Mouse (Mus musculus): ENCODE results near the gene Akirin2. TPM values are rescaled to one million over a fixed set of nuclear protein-coding genes. Genes with fewer than 3 reads are reported as not detected.
A peak's percentile ranks its signal among the peaks of the same experiment; 100 is the strongest.
"Not testable (repeated sequence)": the region's sequence is repeated elsewhere in the genome, so short reads cannot be mapped to it uniquely, and the experiment has no call there.

Akirin2 gene
- 70.2 and 79.2 TPM in 2 replicates for total RNA-seq (2021)
- long read RNA-seq, transcript Akirin2-201 (5 exons, 1,397 nt) = major isoform, 80 of 81 reads
- long read RNA-seq, partial matches to known transcripts = 1 of 81 reads
- long read RNA-seq, other reads (novel, unspliced or antisense) = 0 of 81 reads

DNA sequence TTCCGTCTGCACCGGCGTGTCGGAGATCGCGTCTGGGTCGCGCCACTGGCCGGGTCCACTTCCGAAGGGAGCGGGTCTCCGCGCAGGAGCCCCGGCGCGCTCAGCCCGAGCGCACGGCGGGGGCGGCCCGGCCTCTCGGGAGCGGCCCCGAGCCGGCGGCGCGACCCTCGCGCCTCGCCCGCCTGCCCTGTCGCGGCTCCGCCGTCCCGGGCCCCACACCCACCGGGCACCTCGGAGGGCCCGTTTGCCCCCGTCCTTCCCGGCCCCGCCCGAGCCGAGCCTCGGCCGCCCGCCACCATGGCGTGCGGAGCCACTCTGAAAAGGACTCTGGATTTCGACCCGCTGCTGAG is at the start of gene Akirin2:
Gene Akirin2, plus strand, starts transcription at position 190 of the 350 bp plus-strand sequence.
- peak; percentile 36 for DNase-seq

DNA sequence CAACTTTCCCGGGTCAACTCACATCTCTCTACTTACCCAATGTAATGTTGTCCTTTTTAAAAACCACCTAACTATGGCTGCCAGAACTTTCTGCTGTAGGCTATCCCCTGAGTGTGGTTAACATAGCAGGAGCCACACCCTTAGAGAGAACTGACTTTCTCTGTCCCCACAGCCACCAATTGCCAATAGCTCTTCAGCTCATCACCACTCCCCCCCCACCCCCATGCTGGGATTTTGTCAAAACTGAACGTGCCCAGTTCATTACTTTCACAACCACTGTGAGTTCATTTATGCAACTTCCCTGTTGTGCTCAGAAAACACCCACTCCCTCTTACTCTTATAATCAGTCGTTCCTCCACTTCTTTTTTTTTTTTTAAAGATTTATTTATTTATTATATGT is 40.4 kb upstream of the Akirin2 start:
- DNase-seq = no peak

DNA sequence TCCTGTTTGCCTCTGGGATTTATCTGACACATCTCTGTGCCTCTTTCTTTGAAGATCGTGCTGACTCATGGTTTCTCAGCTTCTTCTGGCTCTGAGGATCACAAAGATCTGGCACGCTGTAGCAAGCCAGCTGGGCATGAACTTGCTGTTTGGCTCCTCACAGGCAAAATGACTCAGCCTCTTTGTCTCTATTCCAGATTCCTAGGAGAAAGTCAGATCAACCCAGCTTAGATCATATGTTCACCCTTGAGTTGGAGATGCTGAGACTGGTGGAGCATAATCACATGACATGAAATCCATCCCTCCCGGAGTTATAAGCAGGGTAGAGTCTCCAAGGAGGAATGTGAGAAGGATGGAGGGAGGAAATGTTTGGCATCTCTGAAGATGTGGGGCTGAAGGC is 27.9 kb upstream of the Akirin2 start:
- peak; percentile 28 for DNase-seq

DNA sequence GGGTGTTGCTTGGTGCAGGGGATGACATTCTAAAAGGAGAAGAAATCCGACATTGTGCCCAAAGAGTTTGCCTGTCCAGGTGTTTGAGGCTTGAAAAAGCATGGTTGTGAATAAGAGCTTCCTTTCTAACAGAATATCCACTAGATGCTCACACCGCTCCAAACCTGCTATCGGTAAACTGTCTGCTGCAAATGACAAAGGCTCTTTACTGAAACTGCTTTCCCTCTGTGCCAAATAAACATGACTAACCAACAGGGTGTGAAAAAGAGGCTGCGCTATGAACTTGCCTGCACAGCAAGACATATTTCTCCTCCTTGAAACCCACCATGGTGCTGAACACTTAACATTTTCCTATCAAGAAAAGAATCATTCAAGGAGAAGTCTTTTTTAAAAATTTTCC is 27.2 kb upstream of the Akirin2 start:
- DNase-seq = no peak

DNA sequence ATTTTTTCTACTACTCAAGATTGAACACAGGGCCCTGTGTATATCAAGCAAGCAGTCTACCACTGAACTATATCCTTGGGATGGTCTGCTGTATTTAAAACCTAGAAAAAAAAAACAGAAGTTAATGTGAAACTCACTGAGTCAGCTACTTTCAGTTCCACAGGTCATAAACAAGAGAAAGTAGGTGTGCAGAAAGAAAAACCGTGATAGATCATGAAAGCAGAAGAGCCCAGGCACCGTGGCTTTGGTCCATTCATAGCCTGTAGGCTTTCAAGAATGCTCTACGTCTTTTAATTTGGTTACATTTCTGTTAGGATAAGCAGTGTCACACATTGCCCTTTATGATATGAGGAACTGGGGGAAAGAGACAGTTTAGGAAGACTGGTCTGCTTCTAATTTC is 24.0 kb upstream of the Akirin2 start:
- no peak for DNase-seq

DNA sequence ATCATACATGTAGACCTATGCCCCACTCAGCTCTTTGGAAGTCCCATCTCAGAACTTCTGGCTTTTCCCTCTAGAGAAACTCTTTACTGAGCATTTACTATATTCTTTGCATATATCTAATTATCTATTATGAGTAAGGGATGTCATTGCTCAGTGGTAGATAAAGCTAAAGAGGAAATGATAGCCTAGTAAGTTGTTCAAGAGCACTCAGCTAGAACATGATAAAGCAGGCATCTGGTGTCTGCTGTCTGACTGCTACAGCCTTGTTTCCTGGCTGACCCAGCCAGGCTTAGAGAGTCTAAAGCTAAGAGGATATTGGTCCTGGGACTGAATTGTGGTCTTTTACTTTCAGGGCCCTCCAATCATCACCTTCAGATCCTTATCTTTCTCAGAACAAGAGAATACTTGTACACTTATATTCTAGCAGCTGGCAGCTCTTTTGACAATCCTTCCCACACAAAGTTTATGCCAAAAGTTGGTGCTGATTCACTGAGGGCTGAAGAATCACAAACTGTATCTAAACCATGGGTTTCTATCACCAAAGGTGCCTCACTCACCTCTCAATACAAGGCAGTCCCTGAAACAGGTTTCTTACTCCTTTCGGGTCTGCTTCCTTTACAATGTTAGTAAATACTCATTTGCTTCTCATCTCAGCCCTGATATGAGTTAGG is 22.2 kb upstream of the Akirin2 start:
- no peak for DNase-seq

DNA sequence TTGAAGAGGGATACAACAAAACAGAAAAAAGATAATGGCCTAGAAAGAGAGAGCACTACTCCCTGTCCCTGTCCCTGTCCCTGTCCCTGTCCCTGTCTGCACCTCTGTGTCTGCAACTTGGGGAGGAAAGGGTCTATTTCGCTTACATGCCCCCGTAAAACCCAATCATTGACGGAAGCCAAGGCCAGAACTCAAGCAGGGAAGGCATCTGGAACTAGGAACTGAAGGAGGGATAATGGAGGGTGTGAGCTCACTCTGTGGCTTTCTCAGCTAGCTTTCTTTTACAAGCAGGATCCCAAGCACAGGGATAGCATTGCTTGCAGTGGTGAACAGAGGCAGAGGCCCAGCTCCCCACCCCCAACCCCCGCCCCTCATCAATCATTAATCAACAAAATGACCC is 21.4 kb upstream of the Akirin2 start:
- no peak for DNase-seq

DNA sequence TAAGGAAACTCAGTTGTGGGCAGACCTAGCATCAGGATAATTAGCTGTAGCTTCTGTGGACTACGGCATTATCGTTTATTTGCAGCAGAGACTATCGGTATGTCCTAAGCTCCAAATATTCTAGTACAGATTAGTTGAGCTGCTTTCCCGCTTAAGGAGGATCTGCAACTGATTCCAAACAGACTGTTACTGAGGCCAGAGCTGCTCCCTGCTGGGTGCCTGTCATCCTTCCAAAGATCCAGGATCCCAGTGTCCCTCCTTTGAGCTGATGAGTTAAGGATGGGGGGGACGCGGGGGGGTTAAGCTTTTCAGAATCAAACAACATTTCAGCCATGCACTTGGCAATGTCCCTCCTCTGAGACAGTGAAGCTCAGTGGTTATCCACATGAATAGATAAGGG is 20.8 kb upstream of the Akirin2 start:
- no peak for DNase-seq

DNA sequence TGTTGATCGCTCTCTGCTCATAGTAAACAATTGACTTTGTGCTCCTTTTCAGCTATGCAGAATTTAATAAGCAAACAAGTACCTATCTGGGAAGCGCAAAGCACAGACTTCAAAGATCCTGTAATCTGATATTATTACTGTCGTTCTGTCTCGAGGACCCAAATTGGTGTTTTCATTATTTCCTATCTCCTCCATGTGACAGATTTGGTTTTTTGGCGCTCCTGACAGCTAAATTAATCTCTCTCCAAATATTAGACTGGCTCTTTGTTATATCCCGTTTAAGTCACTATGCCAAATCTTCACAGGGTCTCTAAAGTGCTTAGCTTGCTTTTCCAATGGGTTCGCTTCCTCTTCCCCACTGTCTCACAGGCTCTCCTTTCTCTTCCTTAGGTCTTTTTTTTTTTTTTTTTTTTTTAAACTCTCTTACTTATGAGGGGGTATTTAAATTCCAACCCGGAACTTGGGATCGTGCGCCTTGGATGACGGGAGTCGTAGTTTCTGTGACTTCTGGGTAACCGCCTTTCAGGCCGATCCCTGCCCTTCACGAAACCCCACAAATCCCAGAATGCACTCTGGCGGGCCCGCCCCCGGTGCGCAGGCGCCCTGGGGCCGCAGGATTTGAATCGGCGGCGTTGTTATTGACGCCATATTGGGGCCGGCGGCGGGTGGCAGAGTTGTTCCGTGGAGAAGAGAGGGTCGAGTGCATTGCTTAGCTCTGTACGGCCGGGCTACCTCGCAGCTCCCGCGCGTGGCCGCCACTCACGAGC is 573 bp upstream of the Akirin2 start:
- DNase-seq = peak; percentile 95

DNA sequence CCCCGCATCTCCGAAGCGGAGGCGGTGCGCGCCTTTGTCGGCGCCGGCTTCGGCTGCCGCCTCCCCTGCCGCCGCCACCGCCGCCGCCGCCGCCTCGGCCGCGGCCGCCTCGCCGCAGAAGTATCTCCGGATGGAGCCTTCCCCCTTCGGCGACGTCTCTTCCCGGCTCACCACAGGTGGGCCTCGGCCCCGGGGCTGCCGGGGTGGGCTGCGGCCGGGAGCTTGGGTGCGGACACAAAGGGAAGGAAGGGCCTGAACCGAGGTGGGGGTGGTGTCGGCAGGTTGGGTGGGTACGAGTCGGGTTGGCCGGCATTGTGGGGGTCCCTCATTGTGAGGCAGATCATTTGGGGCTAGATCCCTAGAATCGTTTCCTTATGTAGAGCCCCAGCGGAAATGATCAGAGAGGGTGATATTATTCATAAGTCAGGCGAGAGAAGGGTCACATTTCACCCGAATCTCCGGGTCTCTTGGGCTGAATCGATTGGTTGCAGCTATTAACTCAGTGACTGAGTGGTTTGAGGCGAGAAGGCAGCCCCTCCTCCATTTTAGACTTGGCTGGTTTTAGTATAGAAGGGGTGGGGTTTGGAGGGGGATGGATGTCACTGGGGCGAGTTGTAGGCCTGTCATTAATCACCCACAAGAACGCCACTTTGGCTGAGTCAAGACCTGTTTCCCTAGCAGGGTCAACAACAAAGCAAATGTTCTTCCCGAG is 517 bp downstream of the Akirin2 start:
- DNase-seq = peak; percentile 54

DNA sequence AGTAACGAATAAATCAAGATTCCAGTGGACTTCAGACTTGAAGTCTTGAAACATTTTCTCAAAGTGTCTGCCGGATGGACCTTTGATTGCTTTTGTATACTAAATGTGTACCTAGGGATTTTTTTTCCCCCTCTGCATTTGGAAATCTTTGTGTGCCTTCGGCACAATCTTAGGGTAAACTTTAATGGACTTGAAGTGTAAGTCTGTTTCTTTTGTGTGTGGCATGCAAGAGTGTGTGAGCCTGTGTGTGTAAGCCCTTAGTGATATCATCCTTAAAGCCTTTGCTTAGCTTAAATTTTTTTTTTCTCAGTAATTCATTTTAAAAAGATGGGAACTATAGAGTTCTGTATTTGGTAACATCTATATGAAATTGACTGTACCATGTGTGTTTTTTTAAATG is 1.2 kb downstream of the Akirin2 start:
- no peak for DNase-seq

DNA sequence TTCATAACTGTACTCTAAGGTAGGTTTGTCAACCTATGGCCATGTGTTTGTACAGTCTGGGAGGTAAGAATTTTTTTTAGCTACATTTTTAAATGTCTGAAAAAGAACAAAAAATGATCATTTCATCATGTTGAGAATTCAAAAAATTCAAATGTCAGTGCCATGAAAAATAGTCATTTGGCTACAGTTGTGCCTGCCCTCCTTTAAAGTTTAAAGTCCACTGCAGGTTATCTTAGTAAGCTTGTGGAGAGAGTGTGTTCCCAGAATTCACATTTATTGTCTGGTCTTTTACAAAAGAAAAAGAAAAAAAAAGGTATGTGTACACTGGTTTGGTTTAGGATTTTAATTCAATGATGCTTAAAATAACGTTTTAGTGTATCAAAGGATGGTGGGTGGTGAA is 3.9 kb downstream of the Akirin2 start:
- DNase-seq = no peak

DNA sequence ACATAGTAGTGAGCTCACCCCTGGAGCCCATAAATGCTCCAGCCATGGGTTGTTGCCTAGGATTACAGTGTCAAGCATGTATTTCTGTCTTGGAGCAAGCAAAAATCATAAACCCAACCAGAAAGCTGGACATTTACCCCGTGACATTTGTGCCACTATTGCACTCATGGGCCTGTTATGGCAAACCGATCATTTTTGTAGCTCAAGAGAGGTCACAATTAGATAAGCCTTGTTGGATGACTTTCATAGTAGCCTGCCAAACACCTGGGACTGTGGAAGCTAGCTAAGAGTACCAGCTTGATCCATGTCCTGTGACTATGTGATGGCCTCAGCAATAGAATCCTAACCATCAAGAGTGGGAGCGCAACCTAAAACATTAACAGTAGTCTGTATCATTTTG is 4.9 kb downstream of the Akirin2 start:
- DNase-seq = no peak

DNA sequence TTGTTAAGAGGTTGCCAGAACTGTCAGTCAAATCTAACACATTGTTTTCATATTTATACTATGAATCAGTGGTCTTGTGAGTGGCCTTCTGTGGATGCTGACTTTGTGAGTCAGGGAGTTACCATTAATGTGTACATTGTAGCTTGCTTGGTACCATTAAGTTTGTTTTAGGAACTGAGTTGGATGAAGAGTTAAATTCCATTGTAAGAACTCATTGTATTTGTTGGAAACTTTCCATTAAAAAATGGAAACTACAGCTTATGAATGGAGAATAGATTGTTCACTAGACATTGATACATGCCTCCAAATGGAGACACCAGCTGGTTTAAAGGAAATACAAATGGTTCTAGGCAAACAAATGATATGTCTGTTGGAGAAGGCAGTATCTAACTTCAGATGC is 5.4 kb downstream of the Akirin2 start:
- no peak for DNase-seq

DNA sequence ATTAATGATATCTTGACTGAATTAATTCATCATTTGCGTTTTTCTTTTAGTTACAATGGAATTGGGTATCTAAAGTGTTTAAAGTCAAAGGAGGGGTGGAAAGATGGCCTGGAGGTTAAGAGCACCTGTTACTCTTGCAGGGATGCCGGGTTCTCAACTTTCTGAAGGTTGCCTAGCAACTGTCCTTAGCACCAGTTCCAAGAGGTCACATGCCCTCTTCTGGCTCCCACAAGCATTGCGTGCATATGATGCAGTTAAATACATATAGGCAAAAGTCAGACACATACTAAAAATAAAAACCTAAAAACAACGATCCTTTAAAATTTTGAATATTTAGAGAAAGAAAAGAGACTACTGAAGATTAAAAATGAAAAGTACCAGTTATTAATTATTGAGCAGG is 10.2 kb downstream of the Akirin2 start:
- no peak for DNase-seq

DNA sequence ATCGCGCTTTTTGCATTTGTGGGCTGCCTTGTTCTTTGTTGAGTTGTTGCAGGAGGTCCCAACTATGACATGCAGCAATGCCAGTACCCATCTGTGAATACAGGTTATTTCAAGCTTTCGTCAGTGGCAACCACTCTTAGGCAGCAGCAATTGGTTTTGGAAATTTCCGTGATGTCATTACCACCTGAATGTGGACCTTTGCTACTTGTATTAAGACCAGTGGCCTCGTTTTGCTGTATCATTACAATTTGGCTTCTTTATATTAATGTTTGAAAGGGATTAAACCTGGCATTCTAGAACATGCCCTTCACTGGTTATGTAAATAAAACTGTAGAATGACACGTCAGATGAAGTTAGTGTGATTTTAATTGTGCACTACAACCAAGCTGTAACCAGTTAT is 15.5 kb downstream of the Akirin2 start:
- DNase-seq = no peak

DNA sequence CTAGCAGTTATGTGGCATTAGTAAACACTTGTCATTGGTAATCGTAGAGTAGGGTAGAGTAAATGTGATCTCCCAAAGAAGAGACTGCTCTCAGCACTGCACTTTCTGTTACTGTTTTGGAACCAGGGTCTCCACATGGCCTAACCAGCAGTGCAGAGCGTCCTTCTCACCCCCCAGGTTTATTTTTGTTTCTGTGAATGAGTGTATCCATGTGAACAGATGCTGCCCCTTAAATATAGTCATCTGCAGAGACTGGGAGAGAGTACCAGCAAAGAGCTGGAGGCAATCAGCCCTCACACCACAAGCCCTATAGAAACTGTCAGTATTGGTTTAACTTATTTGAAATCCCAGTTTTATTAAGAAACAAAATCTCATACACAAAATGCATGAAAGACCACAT is 22.1 kb downstream of the Akirin2 start:
- no peak for DNase-seq

DNA sequence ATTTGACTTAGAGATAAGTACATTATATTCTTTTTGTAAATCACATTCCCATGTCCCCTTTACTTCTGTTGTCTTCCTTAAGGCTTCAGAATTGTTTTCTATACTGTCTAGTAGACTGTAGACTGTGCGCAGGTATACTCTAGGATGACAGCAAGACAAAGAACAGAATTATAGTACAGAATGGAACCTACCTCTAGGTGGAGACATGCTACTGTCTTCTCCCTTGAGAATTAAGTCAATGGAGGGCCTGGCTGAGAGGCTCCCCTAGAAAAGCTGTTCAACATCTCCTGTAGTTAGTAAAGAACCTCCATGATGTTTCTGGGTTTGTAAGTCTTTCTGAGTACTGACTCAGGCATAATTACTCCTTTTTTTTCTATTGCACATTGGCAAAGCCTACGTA is 26.3 kb downstream of the Akirin2 start:
- no peak for DNase-seq

DNA sequence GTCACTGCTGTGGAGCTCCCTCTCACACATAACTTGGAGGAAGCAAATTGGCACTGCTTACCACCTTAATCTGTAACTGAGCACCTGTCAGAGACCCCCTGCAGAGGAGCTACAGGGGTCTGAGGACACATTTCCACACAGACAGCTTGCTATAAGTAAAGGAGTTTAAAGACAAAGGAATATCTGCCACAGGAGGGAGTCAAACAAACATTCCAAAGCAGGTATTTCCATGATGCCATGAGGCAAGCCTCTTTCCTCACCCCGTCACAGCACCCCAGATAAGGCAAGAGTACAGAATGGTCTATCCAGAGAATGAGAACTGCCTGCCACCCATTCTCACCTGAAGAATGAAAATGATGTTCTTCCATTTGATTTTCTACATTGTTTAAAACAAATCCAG is 28.5 kb downstream of the Akirin2 start:
- no peak for DNase-seq

DNA sequence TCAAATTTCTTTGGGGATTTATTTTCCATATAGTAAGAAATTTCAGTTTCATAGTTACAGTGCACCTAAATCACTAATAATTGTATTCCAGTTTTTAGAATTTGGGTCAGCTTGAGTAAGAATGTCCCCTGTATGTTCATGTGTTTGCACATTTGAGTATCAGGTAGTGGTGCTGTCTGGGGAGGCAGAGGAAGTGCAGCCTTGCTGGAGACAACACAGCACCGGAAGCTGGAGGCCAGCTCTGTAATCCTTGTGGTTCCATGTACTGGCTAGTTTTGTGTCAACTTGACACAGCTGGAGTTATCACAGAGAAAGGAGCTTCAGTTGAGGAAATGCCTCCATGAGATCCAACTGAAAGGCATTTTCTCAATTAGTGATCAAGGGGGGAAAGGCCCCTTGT is 30.8 kb downstream of the Akirin2 start:
- not testable (repeated sequence) for DNase-seq

DNA sequence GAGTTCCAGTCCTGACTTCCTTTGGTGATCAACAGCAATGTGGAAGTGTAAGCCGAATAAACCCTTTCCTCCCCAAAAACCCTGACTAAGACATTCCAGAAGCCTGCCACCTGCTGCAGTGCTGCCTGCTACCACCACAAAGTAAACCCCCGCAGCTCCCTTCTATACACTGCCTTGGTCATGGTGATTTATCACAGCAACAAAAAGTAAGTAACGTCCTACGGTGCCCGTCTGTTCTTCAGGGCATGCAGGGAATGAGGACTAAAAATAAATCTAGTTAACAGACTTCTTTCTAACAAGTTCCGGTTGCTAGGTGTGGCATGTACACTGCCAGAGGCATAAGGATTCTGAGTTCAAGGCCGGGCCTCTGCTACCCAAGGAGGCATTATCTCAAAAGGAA is 31.3 kb downstream of the Akirin2 start:
- DNase-seq = no peak

DNA sequence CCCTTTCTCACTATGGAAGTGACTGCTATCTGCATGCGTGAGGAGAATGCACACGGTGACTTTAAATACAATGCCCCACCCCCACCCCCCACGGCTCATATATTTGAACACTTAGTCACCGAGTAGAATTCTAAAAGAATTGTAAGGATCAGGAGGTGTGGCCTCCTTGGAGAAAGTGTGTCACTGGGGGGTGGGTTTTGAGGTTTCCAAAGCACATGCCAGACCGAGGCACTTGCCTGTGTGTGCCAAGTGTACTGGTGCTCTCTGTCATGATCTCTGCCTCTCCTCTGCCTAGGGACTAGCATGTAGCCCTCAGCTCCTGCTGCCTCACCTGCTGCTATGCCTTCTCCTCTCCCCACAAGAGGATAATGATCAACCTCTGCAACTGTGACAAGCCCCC is 31.7 kb downstream of the Akirin2 start:
- no peak for DNase-seq

DNA sequence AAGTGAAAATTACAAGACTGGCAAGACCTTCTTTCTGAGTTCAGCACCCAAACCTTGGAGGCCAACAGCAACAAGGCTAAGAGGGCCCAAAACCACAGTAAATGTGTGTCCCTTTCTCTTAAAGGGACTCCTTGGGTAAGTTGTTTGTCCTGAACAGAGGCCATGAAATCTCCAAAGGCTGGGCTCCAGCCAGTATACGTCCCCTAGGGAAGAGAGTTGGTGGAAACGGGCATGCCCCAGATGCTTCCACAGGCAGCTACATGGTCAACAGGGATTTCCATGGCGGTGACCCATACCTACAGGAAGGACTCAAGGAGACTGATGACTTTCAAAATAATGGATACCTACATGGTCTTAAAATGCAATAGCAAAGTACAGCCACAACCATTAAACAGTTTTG is 32.7 kb downstream of the Akirin2 start:
- DNase-seq = peak; percentile 20

All from adrenal gland, postnatal 25 days (tissue).